In the genomic region with DNA sequence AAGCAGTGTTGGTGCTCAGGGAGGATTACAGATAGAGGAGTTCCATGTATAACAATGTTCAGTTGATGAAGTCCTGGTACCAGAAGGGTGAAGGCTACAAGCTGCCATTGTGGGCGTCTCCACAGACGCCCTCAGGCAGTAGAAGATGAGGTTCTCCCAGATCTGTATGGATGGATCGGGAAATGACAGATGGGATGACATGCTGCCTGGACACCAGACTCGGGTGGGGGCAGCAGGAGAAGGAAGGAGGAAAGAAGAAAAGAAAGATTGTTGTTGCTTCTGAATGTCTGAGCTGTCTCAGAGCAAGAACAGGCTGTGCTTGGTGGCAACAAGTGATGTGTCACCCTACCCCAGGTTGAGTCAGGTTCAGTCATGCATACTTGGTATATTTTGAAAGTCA, we compare ENCODE assay signal across 17 mouse cellular contexts.
"Had no signal": no experiment of that assay in that cellular context is flagged by ENCODE, and none has a peak within 500 bp of the region (broad histone marks: within the 10 kb centered on the region; RNA-seq: fewer than 3 reads in every experiment).

No protein-coding gene starts in this region.

- DNase-seq: kidney, adult 11 months; kidney, adult 8-10 months; kidney, postnatal 10 days; kidney, postnatal 36 days; liver, embryonic 13.5 days; lung, embryonic 14.5 days; retina, postnatal 1 day; right cerebral cortex, postnatal 4 days; thymus, postnatal 25 days had no signal

- H3K4me3 ChIP-seq: intestine, embryonic 15.5 days; kidney, embryonic 15.5 days; left cerebral cortex, adult 2 months; liver, embryonic 13.5 days; midbrain, embryonic 12.5 days; midbrain, embryonic 15.5 days; neural tube, embryonic 12.5 days; stomach, embryonic 15.5 days had no signal

- H3K27ac ChIP-seq: intestine, embryonic 15.5 days; kidney, embryonic 15.5 days; left cerebral cortex, adult 2 months; liver, embryonic 13.5 days; macrophage; midbrain, embryonic 12.5 days; midbrain, embryonic 15.5 days; neural tube, embryonic 12.5 days; stomach, embryonic 15.5 days had no signal
